Mouse (Mus musculus): ENCODE measurements around the gene Defa23. TPM values are rescaled to one million over a fixed set of nuclear protein-coding genes. Genes with fewer than 3 reads are reported as not detected.

Defa23 gene
- polyA plus RNA-seq, 1 experiment from 2014 or later, result not detected

Other genes with a start within 250 kb of the Defa23 start
- not detected in 2 replicates for gene Defb33, start 162.4 kb upstream of the Defa23 start, polyA plus RNA-seq (2014; fragmentation: Nextera tagmentation; extraction: Ambion mirVana)
- not detected in 2 replicates for gene Gm15056, start 152.4 kb upstream of the Defa23 start, polyA plus RNA-seq (2014; fragmentation: Nextera tagmentation; extraction: Ambion mirVana)
- gene Gm6040, start 133.0 kb upstream of the Defa23 start, polyA plus RNA-seq (2014; fragmentation: Nextera tagmentation; extraction: Ambion mirVana), result not detected in 2 replicates
- not detected in 2 replicates for gene AY761185, start 110.3 kb upstream of the Defa23 start, polyA plus RNA-seq (2014; fragmentation: Nextera tagmentation; extraction: Ambion mirVana)
- gene Defa21, start 29.5 kb upstream of the Defa23 start, polyA plus RNA-seq (2014; fragmentation: Nextera tagmentation; extraction: Ambion mirVana), result not detected in 2 replicates
- gene Defa35, start 10.0 kb downstream of the Defa23 start, polyA plus RNA-seq (2014; fragmentation: Nextera tagmentation; extraction: Ambion mirVana), result not detected in 2 replicates
- not detected in 2 replicates for gene Defa25, start 29.4 kb downstream of the Defa23 start, polyA plus RNA-seq (2014; fragmentation: Nextera tagmentation; extraction: Ambion mirVana)
- gene Gm14851, start 41.0 kb downstream of the Defa23 start, polyA plus RNA-seq (2014; fragmentation: Nextera tagmentation; extraction: Ambion mirVana), result not detected in 2 replicates
- not detected in 2 replicates for gene Defa30, start 79.6 kb downstream of the Defa23 start, polyA plus RNA-seq (2014; fragmentation: Nextera tagmentation; extraction: Ambion mirVana)
- not detected in 2 replicates for gene Defa22, start 107.2 kb downstream of the Defa23 start, polyA plus RNA-seq (2014; fragmentation: Nextera tagmentation; extraction: Ambion mirVana)
- not detected in 2 replicates for gene Defa31, start 136.6 kb downstream of the Defa23 start, polyA plus RNA-seq (2014; fragmentation: Nextera tagmentation; extraction: Ambion mirVana)
- gene Gm15293, start 146.5 kb downstream of the Defa23 start, polyA plus RNA-seq (2014; fragmentation: Nextera tagmentation; extraction: Ambion mirVana), result not detected in 2 replicates
- not detected in 2 replicates for gene Gm15292, start 194.7 kb downstream of the Defa23 start, polyA plus RNA-seq (2014; fragmentation: Nextera tagmentation; extraction: Ambion mirVana)